Mouse (Mus musculus) heart, adult 18-20 months (tissue): ENCODE measurements at regions not wholly inside any gene's neighbourhood (a gene's known extent, or its start where the extent isn't known, plus 50 kb on each side); places are given as distances from the start of the nearest gene placed in this dataset.
A peak's percentile ranks its signal among the peaks of the same experiment; 100 is the strongest.

Experiments used
- DNase-seq, 2 experiments: peaks; one replicate each; pipeline ENCODE4 v3.0.0; 2021 to 2022; ENCODE audit warnings: mixed read lengths in 1 of 2

- DNase-seq: no peak
Measured at GRCm38 (mm10) chr3:130977921-130978700, 132.2 kb upstream of the Lef1 start.

- no peak for DNase-seq
Measured at GRCm38 (mm10) chr3:130976206-130976605, 134.1 kb upstream of the Lef1 start.

- DNase-seq: no peak
Measured at GRCm38 (mm10) chr3:130975291-130975690, 135.0 kb upstream of the Lef1 start.

- peak in 1 of 2 experiments; percentile 2 for DNase-seq
Measured at GRCm38 (mm10) chr3:130972126-130972525, 138.1 kb upstream of the Lef1 start.

GRCm38 (mm10) chr3:130965275-130965674 lies 145.0 kb upstream of the Lef1 start:
- no peak for DNase-seq

GRCm38 (mm10) chr3:130964088-130964487 lies 146.2 kb upstream of the Lef1 start:
- no peak for DNase-seq

- no peak for DNase-seq
Measured at GRCm38 (mm10) chr3:130963625-130964024, 146.6 kb upstream of the Lef1 start.

- no peak for DNase-seq
Measured at GRCm38 (mm10) chr3:130962701-130963472, 147.4 kb upstream of the Lef1 start.

GRCm38 (mm10) chr3:130962151-130962633 lies 148.1 kb upstream of the Lef1 start:
- DNase-seq: no peak

- no peak for DNase-seq
Measured at GRCm38 (mm10) chr3:130961704-130962103, 148.6 kb upstream of the Lef1 start.

- DNase-seq: peak in 1 of 2 experiments; percentile 22
Measured at GRCm38 (mm10) chr3:130955958-130956357, 154.3 kb upstream of the Lef1 start.

- peak; percentile 10 to 38 for DNase-seq
Measured at GRCm38 (mm10) chr3:130951381-130951780, 158.9 kb upstream of the Lef1 start.

- DNase-seq: no peak
Measured at GRCm38 (mm10) chr3:130950872-130951271, 159.4 kb upstream of the Lef1 start.

- DNase-seq: no peak
Measured at GRCm38 (mm10) chr3:130947880-130948279, 162.4 kb upstream of the Lef1 start.

- DNase-seq: no peak
Measured at GRCm38 (mm10) chr3:130947277-130947606, 163.0 kb upstream of the Lef1 start.

- no peak for DNase-seq
Measured at GRCm38 (mm10) chr3:130946576-130947276, 163.5 kb upstream of the Lef1 start.

- DNase-seq: peak; percentile 43 to 47
Measured at GRCm38 (mm10) chr3:130945861-130946449, 164.3 kb upstream of the Lef1 start.

GRCm38 (mm10) chr3:130945396-130945795 lies 164.9 kb upstream of the Lef1 start:
- no peak for DNase-seq

GRCm38 (mm10) chr3:130944241-130944640 lies 166.0 kb upstream of the Lef1 start:
- DNase-seq: no peak

GRCm38 (mm10) chr3:130942947-130943630 lies 167.2 kb upstream of the Lef1 start:
- no peak for DNase-seq

- peak; percentile 23 to 33 for DNase-seq
Measured at GRCm38 (mm10) chr3:130940302-130940867, 169.9 kb upstream of the Lef1 start.
